Mouse (Mus musculus): ENCODE measurements at regions not wholly inside any gene's neighbourhood (a gene's known extent, or its start where the extent isn't known, plus 50 kb on each side); places are given as distances from the start of the nearest gene placed in this dataset.

GRCm38 (mm10) chr2:78600753-78601152 is 267.2 kb upstream of the Ube2e3 start:
- peaks cover 2 to 3% of the 10 kb centered on the region in 2 experiments; a peak in 3 of 4 replicates for H3K4me1 ChIP-seq (ENCODE audit: control insufficient read depth in 1 of 2, insufficient read depth in 2 of 2)
- H3K27ac ChIP-seq (ENCODE audit: insufficient read depth, low read depth) = no peak overlapping the region
- in situ Hi-C loops (cut with MboI; ENCODE audit: low pct_ligation_motif_present, low pct_unique_long_range_greater_than_20kb, low sequenced_read_pairs) (no loop called here), dilution Hi-C loops (cut with MboI; ENCODE audit: extremely low pct_ligation_motif_present, extremely low pct_unique_long_range_greater_than_20kb, low sequenced_read_pairs) (no loop called here)
- H3K9me3 ChIP-seq (replicated peaks; ENCODE audit: low read length) = no peaks in the 10 kb centered on the region
- no peaks in the 10 kb centered on the region for H3K36me3 ChIP-seq (replicated peaks in 1 of 2; ENCODE audit: control insufficient read depth in 1 of 2, insufficient read depth in 1 of 2, low read length in 1 of 2)
- no peak for DNase-seq (ENCODE audit: extremely low read depth)
- H3K27me3 ChIP-seq (replicated peaks) = no peaks in the 10 kb centered on the region
- no peak overlapping the region for H3K4me2 ChIP-seq (ENCODE audit: insufficient read depth, low read depth, poor library complexity, severe bottlenecking)
- TF ChIP-seq JUN (IDR thresholded peaks at IDR 0.05; ENCODE audit: insufficient read depth, low read depth, low read length) = no peak
- TF ChIP-seq GABPA (IDR thresholded peaks at IDR 0.05; ENCODE audit: insufficient replicate concordance, low read depth, low read length) = no peak
- TF ChIP-seq JUND (conservative IDR thresholded peaks at IDR 0.05; ENCODE audit: low read depth, low read length) = no peak
- TF ChIP-seq ZC3H11A (IDR thresholded peaks at IDR 0.05; ENCODE audit: low read depth, low read length) = no peak
- TF ChIP-seq BHLHE40 (IDR thresholded peaks at IDR 0.05; ENCODE audit: low read depth, low read length) = no peak
- TF ChIP-seq SIN3A (IDR thresholded peaks at IDR 0.05; ENCODE audit: low read length) = no peak
- no peak for TF ChIP-seq CTCF (conservative IDR thresholded peaks at IDR 0.05 in 1 of 2, IDR thresholded peaks at IDR 0.05 in 1 of 2; ENCODE audit: low read depth in 2 of 2, low read length in 2 of 2)
- no peak for TF ChIP-seq POLR2A (IDR thresholded peaks at IDR 0.05; ENCODE audit: low read depth, low read length)
- TF ChIP-seq RAD21 (IDR thresholded peaks at IDR 0.05; ENCODE audit: low read depth, low read length) = no peak
- TF ChIP-seq USF1 (IDR thresholded peaks at IDR 0.05; ENCODE audit: low read depth, low read length) = no peak
- TF ChIP-seq RCOR1 (conservative IDR thresholded peaks at IDR 0.05; ENCODE audit: low read depth, low read length) = no peak
- no peak for TF ChIP-seq CHD2 (IDR thresholded peaks at IDR 0.05; ENCODE audit: low read length)
- no peak for TF ChIP-seq UBTF (IDR thresholded peaks at IDR 0.05; ENCODE audit: low read depth, low read length)
- no peak for TF ChIP-seq MEF2A (IDR thresholded peaks at IDR 0.05; ENCODE audit: borderline replicate concordance, low read depth, low read length)
- no peak for TF ChIP-seq PAX5 (IDR thresholded peaks at IDR 0.05; ENCODE audit: low read length)
- no peak for TF ChIP-seq CHD1 (IDR thresholded peaks at IDR 0.05; ENCODE audit: low read depth, low read length)
- TF ChIP-seq ZKSCAN1 (IDR thresholded peaks at IDR 0.05; ENCODE audit: borderline replicate concordance, low read depth, low read length) = no peak
- no peak for TF ChIP-seq MXI1 (IDR thresholded peaks at IDR 0.05; ENCODE audit: low read depth, low read length)
- no peak for TF ChIP-seq USF2 (conservative IDR thresholded peaks at IDR 0.05; ENCODE audit: low read depth, low read length)
- TF ChIP-seq E2F4 (IDR thresholded peaks at IDR 0.05; ENCODE audit: insufficient replicate concordance, low read depth, low read length) = no peak
- H3K79me2 ChIP-seq (replicated peaks; ENCODE audit: control insufficient read depth, extremely low read depth, insufficient read depth, poor library complexity, severe bottlenecking) = no peaks in the 10 kb centered on the region
- H3K4me3 ChIP-seq (replicated peaks in 1 of 3; ENCODE audit: low read depth in 2 of 3, low read length in 2 of 3, poor library complexity in 1 of 3) = no peak overlapping the region
- H3K9ac ChIP-seq (ENCODE audit: insufficient read depth, low read depth) = no peak overlapping the region

GRCm38 (mm10) chr2:78598039-78598438 is 269.9 kb upstream of the Ube2e3 start:
- Histone ChIP-seq H3K4me3 (replicated peaks in 1 of 3; ENCODE audit: low read depth in 2 of 3, low read length in 2 of 3, poor library complexity in 1 of 3) (no peak overlapping the region), H3K27me3 (replicated peaks) (no peaks in the 10 kb centered on the region), H3K9me3 (replicated peaks; ENCODE audit: low read length) (no peaks in the 10 kb centered on the region), H3K36me3 (replicated peaks in 1 of 2; ENCODE audit: control insufficient read depth in 1 of 2, insufficient read depth in 1 of 2, low read length in 1 of 2) (no peaks in the 10 kb centered on the region), H3K9ac (ENCODE audit: insufficient read depth, low read depth) (no peak overlapping the region), H3K79me2 (replicated peaks; ENCODE audit: control insufficient read depth, extremely low read depth, insufficient read depth, poor library complexity, severe bottlenecking) (no peaks in the 10 kb centered on the region), H3K4me2 (ENCODE audit: insufficient read depth, low read depth, poor library complexity, severe bottlenecking) (no peak overlapping the region), H3K27ac (ENCODE audit: insufficient read depth, low read depth) (no peak overlapping the region), H3K4me1 (ENCODE audit: control insufficient read depth in 1 of 2, insufficient read depth in 2 of 2) (peaks cover 0 to 3% of the 10 kb centered on the region in 2 experiments; a peak in 2 of 4 replicates)
- in situ Hi-C loops (cut with MboI; ENCODE audit: low pct_ligation_motif_present, low pct_unique_long_range_greater_than_20kb, low sequenced_read_pairs) (no loop called here), dilution Hi-C loops (cut with MboI; ENCODE audit: extremely low pct_ligation_motif_present, extremely low pct_unique_long_range_greater_than_20kb, low sequenced_read_pairs) (no loop called here)
- no peak for DNase-seq (ENCODE audit: extremely low read depth)
- TF ChIP-seq ZKSCAN1 (IDR thresholded peaks at IDR 0.05; ENCODE audit: borderline replicate concordance, low read depth, low read length) (no peak), TBP (conservative IDR thresholded peaks at IDR 0.05; ENCODE audit: low read depth, low read length) (no peak), RAD21 (IDR thresholded peaks at IDR 0.05; ENCODE audit: low read depth, low read length) (no peak), BHLHE40 (IDR thresholded peaks at IDR 0.05; ENCODE audit: low read depth, low read length) (no peak), MAFK (IDR thresholded peaks at IDR 0.05; ENCODE audit: insufficient replicate concordance, low read length) (no peak), ELF1 (IDR thresholded peaks at IDR 0.05; ENCODE audit: low read depth, low read length) (no peak), USF2 (conservative IDR thresholded peaks at IDR 0.05; ENCODE audit: low read depth, low read length) (no peak), JUND (conservative IDR thresholded peaks at IDR 0.05; ENCODE audit: low read depth, low read length) (no peak), ZNF384 (IDR thresholded peaks at IDR 0.05; ENCODE audit: low read depth, low read length) (no peak), UBTF (IDR thresholded peaks at IDR 0.05; ENCODE audit: low read depth, low read length) (no peak), GABPA (IDR thresholded peaks at IDR 0.05; ENCODE audit: insufficient replicate concordance, low read depth, low read length) (no peak), NELFE (IDR thresholded peaks at IDR 0.05; ENCODE audit: low read depth, low read length) (no peak), ZMIZ1 (IDR thresholded peaks at IDR 0.05; ENCODE audit: low read depth, low read length) (no peak), E2F4 (IDR thresholded peaks at IDR 0.05; ENCODE audit: insufficient replicate concordance, low read depth, low read length) (no peak), JUN (IDR thresholded peaks at IDR 0.05; ENCODE audit: insufficient read depth, low read depth, low read length) (no peak), MYC (IDR thresholded peaks at IDR 0.05; ENCODE audit: low read depth, low read length) (no peak)
